Mouse (Mus musculus) spleen, embryonic (tissue): ENCODE data around the gene Fndc3b.

ENCODE experiments used
- CTCF ChIA-PET: fragments of 350-600 bp; sonication (Branson Sonifier 250); formaldehyde crosslinking; loops from one replicate; lab custom pipeline; 2022; lab: Charles Lee

The Fndc3b gene

DNA sequence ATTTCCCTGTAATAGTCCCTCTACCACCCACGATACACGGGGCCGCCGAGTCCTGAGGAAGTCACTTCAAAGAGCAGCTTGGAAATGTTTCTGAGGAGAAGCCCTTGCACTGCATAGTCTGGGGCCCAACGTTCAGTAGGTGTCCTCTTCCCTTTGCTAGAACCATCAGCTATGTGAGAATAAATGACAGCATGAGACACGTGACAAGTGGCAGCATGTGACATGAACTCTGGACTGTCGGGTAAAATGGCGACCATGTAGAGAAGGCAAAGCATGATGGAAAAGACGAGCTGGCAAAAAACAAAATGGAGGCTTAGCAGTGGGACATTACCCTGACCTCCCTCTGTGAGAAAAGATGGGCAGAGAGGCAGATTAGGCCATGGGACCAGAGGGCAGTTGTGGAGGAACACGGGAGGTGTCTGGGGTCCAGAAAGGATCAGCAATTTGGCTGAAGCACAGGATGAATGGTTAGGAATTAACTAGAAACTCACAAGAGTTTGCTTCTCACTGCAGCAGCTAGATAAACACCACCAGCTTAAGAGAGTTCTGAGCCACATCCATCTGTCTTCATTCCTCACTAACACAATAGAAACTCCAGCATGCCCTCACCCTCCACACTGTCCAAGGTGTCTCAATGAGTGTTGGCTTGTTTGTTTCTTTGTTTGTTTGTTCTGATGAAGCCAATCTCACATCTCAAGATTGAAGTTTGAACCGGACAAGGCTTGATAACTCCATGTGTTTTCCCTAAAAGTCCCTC is 118.2 kb downstream of the Fndc3b start:
- CTCF ChIA-PET, result no interaction called here

- CTCF ChIA-PET, result no interaction called here
Measured at GRCm38 (mm10) chr3:27590823-27591222, 120.3 kb downstream of the Fndc3b start.

DNA sequence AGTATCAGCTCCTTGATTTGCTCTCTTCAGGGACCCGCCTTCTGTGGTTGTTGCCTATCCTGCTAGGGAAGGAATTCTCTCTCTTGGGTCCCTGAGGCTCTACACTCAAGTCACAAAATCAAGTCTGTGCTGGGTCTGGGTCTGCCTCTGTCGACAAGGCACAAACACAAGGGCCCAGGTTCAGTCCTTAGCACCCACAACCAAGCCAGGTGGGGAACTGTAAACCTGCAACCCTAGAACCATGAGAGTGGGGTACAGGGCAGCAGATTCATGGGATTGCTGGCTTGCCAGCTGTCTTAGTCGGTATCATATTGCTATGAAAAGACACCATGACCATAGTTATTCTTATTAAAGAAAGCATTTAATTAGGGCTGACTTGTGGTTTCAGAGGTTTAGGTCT is 121.8 kb downstream of the Fndc3b start:
- CTCF ChIA-PET, result no interaction called here

DNA sequence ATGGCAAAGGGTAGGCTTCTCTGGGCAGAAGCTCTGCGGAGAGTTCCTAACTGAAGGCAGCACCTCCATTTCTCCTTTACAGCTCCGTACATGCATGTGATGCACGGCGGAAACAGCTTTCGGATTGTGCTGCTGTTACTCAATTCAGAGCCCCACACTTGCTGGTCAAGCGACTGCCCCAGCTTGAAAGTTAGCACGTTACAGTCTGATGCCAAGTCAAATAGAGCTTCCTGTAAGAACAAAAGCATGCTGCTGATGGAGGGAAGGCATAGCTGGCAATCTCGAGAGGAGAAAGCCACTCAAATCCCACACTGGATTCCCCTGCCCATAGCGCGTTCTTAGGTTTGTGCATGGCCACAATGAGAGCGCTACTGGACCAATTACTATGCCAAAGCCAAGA is 122.5 kb downstream of the Fndc3b start:
- CTCF ChIA-PET, result no interaction called here

GRCm38 (mm10) chr3:27584607-27585605 is 126.2 kb downstream of the Fndc3b start:
- CTCF ChIA-PET, result interaction anchor here (0.6 kb wide), 1 partner anchor 91 kb away, joined by 5 read pairs; no protein-coding TSS in a partner anchor

DNA sequence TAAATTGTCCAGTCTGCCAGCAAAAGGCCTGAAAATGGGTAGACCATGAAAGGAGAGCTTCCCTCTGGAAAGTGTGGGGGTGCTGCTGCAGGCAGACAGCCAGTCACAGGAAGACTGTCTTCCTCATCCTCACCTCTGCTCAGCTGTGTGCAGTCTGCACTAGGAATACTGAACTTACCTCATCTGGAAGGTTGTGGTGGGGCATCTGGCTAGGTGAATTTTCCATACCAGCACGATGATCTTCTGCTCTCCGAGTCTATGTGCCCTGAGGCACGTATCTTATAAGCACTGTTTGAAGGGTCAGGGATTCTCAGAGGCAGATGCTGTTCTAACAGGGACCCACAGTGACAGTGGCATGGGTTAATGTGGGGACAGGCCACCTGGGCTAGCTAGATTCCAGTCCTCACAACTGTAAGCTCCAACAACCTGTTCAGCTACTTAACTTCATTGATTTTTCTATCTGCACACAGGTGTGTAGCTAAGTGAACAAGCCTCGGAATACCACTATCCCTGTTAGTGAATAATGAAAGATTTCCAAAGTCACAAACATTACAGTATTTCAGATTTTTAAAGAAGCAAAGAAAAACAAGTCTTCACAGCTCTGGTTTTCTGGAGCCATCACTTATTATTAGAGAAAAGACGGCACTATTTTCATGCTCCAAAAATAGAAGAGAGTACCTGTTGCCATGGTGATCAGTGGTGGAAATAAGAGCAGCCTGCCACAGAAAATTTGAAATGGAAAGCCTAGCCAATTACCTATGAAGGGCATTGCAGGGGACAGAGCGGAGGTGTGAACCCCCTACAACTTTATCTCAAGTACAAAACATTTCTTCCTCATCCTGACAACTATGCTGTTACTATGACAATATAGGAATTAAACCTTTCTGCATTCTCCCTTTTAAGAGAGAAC is 128.9 kb downstream of the Fndc3b start:
- CTCF ChIA-PET, result no interaction called here

- CTCF ChIA-PET, result no interaction called here
Measured at GRCm38 (mm10) chr3:27580956-27581355, 130.2 kb downstream of the Fndc3b start.

DNA sequence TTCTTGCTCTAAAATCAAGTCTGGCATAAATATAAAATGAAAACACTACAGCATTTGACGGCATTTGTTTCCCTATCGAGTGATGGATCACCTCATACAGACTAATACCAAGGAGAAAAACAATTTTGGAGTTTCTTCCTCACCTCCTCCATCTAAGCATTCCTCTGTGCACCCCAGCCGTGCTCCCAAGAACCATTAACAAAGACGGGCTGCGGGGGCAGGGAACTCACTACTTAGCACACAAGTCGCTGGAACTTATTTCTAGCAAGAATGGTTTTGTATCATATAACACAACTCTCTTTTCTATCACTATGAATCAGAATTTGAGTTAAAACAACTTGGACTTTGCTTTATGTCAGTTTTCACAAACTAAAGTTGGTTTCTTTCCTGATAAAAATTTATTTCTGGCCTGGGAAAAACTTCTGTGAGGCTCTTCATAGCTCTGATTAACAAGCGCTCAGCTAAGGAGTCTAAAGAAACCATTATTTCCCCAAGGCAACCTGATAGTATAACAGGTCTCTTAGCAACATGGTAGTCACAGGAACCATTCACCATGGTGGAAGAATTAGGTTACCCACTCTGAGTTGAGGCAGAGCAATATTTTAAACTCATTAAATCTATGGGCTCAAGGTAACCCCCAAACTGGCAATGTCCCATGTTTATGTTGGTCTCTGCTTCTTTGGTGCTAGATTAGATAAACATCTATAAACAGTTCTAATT is 131.1 kb downstream of the Fndc3b start:
- CTCF ChIA-PET, result no interaction called here

DNA sequence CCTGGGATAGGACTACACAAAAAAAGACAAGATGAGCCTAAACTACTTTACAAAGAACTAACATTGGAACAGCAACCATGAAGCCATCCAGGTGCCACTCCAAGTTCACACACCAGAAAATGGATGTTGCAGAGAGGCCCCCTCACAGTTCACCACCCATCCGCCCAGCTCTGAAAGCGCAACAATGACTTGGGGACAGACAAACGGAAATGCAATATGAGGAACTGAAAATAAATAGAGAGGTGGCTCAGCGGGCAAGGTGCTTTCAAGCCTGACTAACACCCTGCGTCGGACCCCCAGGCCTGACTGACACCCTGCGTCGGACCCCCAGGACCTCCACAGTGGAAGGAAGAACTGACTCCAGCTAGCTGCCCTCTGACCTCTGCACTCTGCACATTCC is 131.9 kb downstream of the Fndc3b start:
- CTCF ChIA-PET, result no interaction called here

- CTCF ChIA-PET, result no interaction called here
Measured at GRCm38 (mm10) chr3:27577349-27578025, 133.6 kb downstream of the Fndc3b start.

DNA sequence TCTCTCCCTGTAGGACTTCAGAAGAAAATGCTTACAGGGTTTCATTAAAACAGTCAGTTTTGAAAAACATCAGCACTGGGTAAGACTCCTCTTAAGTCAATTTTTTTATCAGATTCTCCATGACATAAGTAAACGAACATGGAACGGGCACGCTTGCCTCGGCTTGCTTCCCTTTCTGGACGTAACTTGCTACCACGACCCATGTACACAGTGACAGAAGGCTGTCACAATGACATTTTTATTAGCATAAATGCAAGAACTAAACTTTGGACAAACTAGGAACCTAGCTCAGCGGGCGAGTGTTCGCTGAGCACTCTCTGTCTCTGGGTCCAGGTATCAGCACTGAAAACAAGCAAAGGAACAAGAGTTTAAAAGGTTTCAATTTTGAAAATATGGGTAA is 136.9 kb downstream of the Fndc3b start:
- CTCF ChIA-PET, result no interaction called here

DNA sequence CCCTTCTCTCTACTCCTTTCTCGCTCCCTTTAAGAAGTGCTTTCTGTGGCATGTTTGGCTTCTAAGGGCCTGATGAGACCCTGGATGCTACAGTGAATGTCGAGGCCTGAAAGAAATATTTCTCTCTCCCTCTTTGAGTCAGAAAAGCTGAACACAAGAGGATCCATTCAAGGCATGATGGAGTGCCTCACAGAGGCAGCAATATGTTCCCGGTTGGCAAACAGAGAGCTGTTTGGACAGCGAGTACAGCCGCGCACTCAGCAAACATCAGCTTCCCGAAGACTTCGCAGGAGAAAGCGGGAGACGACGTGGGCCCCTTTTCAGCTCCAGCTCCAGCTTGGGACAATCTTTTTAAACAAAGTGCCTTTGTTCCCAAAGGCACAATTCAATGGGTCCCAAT is 137.6 kb downstream of the Fndc3b start:
- CTCF ChIA-PET, result no interaction called here

- CTCF ChIA-PET, result no interaction called here
Measured at GRCm38 (mm10) chr3:27572305-27572704, 138.8 kb downstream of the Fndc3b start.

GRCm38 (mm10) chr3:27565314-27565713 is 145.8 kb downstream of the Fndc3b start:
- CTCF ChIA-PET, result no interaction called here

DNA sequence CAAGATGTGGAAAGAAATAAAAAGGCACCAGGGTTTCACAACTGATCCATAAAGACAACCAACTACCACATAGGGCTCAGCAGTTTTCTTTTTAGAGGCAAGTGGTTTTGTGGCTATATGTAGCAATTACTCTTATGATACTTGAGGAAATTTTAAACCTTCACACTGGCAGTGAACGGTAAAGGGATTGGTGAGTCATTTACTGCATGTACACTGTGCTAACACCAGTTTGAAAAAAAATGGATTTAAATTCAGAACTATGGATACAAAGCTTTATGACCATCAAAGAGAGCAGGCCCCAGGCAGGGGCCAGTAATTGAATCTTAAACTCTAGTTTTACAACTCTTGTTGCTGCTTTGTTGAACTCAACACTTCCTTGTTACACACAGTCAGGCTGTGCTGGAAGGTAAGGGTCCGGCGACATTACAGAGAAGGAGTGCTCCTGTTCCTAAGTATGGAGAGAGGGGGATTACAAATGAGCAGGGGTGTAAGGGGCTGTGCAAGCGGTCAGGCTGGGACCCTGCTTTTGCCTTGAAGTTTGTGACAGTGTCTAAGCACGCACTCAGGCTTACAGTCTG is 148.0 kb downstream of the Fndc3b start:
- CTCF ChIA-PET, result no interaction called here

- CTCF ChIA-PET, result no interaction called here
Measured at GRCm38 (mm10) chr3:27562476-27562875, 148.6 kb downstream of the Fndc3b start.

DNA sequence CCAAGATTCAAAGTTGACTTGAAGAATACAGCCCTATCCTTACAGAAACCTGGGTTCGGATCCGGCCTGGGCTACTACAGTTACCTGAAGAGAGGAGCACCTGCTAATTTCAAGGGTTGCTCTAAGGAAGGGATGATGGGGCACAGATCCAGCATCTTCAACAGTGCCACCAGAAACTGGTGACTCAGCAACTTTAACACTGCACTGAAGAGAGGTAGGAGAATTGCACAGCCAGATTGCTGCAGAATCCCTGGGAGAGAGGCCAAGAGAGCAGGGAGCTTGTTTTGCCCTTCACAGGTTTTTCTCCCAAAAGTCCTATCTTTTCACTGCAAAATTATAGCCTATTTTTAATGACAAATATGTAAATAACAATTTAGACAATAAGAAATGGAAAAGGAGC is 149.2 kb downstream of the Fndc3b start:
- CTCF ChIA-PET, result no interaction called here

- CTCF ChIA-PET, result no interaction called here
Measured at GRCm38 (mm10) chr3:27559316-27559715, 151.8 kb downstream of the Fndc3b start.

DNA sequence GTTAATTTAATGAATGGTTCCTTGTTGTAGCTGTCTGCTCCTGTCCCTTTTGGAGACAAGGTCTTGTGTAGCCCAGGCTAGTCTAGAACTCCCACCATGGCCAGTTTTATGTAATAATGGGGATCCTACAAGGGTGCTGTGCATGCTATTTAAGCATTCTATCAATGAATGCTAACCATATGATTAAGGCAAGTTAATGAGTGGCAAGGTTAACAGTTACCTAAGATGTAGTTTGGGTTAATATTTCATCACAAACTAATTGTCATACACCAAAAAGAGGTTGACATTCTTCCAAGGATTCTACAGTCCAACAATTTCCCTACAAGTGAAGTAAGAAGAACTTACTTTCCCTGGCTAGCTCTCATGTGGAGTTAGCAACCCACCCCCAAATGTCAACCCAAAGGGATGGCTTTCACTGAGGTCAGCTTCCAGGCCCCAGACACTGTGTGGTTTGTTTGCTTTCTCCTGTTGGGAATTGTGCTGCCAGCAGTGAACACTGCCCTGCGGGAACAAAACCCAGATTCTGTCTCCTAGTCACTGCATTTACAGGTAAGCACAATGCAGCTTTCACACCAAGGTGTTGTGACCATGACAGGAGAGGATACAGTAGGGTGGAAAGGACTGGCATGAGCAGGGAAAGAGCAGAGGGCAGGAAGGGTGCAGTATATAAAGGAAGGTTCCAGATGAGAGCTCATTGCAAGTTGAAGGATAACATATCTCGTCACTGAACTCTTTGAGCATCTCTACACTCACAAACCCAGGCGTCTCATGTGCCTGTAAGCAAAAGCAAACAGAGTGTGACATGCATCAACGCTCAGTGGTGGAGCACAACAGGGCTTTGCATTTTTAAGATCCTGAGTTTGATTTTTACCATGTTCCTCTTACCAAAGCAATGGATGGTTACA is 153.8 kb downstream of the Fndc3b start:
- CTCF ChIA-PET, result interaction anchor here (0.6 kb wide), 1 partner anchor 1245 kb away, joined by 19 read pairs; no protein-coding TSS in a partner anchor
